Mouse (Mus musculus): Measurements from ENCODE around the gene Higd2a.

DNA sequence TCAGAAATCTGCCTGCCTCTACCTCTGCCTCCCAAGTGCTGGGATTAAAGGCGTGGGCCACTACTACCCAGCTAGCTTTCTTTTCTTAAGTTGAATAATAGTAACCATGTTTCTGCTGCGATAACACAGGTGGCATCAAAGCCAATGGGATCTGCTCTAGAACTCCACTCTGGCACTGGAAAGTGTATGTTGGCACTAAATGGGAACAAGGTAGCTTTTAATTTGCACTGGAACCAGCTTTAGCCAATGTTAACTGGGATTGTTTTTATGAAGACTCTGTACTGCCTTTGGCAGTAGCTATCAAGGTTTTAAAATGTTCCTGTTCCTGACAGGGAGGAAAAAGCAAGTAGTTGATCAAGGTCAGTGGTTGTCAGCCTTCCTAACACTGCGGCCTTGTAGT is 45.0 kb downstream of the Higd2a start:
- TF ChIP-seq CTCF (conservative IDR thresholded peaks at IDR 0.05; ENCODE audit: low read length) (no peak), NANOG (IDR thresholded peaks at IDR 0.05; ENCODE audit: borderline replicate concordance, low read length) (no peak)

Measured in E14TG2a.4 (cell line).